Mouse (Mus musculus) intestine, embryonic 14.5 days (tissue): Measurements from ENCODE around the gene Arid5b. TPM values are rescaled to one million over a fixed set of nuclear protein-coding genes. Genes with fewer than 3 reads are reported as not detected.

ENCODE experiments used
- ATAC-seq: fragments of 200-750 bp; cut with Nextera tagmentation; replicated peaks from 2 replicates; pipeline ENCODE4 v1.8.0; 2017; ENCODE audit warnings: low read depth, moderate number of reproducible peaks, moderate TSS enrichment, moderate library complexity; ENCODE audit not compliant: low FRiP score, low TSS enrichment
- DNase-seq: peaks from one replicate; pipeline ENCODE4 v3.0.0-alpha.2; 2018; ENCODE audit warnings: low spot score
- H3K27ac ChIP-seq: fragments of 300-500 bp; sonication (generic); 2 replicates; pipeline ENCODE4 v1.5.1; 2014; ENCODE audit warnings: low read depth, mild to moderate bottlenecking, control low read depth
- H3K27me3 ChIP-seq: fragments of 300-500 bp; sonication (generic); replicated peaks from 2 replicates; pipeline ENCODE4 v1.6.1; 2014; ENCODE audit warnings: low read length, control low read depth; ENCODE audit not compliant: control insufficient read depth, insufficient read depth
- H3K36me3 ChIP-seq: fragments of 300-500 bp; sonication (generic); 2 replicates; pipeline ENCODE4 v1.6.1; 2014; ENCODE audit warnings: low read length, control low read depth; ENCODE audit not compliant: control insufficient read depth, insufficient read depth
- H3K4me1 ChIP-seq: fragments of 300-500 bp; sonication (generic); replicated peaks from 2 replicates; pipeline ENCODE4 v1.6.1; 2014; ENCODE audit warnings: low read length, control low read depth, mixed read lengths; ENCODE audit not compliant: control insufficient read depth, insufficient read depth
- H3K4me2 ChIP-seq: fragments of 300-500 bp; sonication (generic); 2 replicates; pipeline ENCODE4 v1.6.1; 2014; ENCODE audit warnings: low read length
- H3K4me3 ChIP-seq: fragments of 300-500 bp; sonication (generic); 2 replicates; pipeline ENCODE4 v1.5.1; 2014; ENCODE audit warnings: low read depth, low read length, control low read depth, mixed read lengths
- H3K9ac ChIP-seq: fragments of 300-500 bp; sonication (generic); 2 replicates; pipeline ENCODE4 v1.6.1; 2014; ENCODE audit warnings: mild to moderate bottlenecking, low read length
- H3K9me3 ChIP-seq: fragments of 300-500 bp; sonication (generic); 2 replicates; pipeline ENCODE4 v1.6.1; 2016; ENCODE audit warnings: low read length, control low read depth; ENCODE audit not compliant: control insufficient read depth
- WGBS: fragments of 180-500 bp; shearing (Covaris S2); extraction: QIAGEN DNeasy Blood & Tissue Kit; methylation state at CpG from one replicate; pipeline ENCODE4 v1.1.7; 2014; 5-methylcytosine and 5-hydroxymethylcytosine counted together
- polyA plus RNA-seq: library from polyadenylated mRNA; unstranded; fragments of >200 nt; fragmentation: Nextera tagmentation; extraction: Ambion mirVana; gene quantifications from 2 replicates; pipeline ENCODE4 v1.2.1, GENCODE M21; 2014

The Arid5b gene
- polyA plus RNA-seq, 1 experiment from 2014 or later = 34.0 TPM

- peaks cover 23% of the 10 kb centered on the region for H3K36me3 ChIP-seq
- H3K9me3 ChIP-seq = no peaks in the 10 kb centered on the region
- H3K4me1 ChIP-seq = peaks cover 11% of the 10 kb centered on the region
- no peak overlapping the region for H3K4me3 ChIP-seq
- H3K27ac ChIP-seq = no peak overlapping the region
- no peaks in the 10 kb centered on the region for H3K27me3 ChIP-seq
- 91% methylated on average over 6 of the region's 6 CpGs for WGBS
- H3K4me2 ChIP-seq = no peak overlapping the region
- ATAC-seq (no peak), DNase-seq (no peak)
- H3K9ac ChIP-seq = no peak overlapping the region
These were observed 96.3 kb downstream of the Arid5b start for GRCm38 (mm10) chr10:68182266-68182665.

GRCm38 (mm10) chr10:68181156-68181555 is 97.4 kb downstream of the Arid5b start:
- Histone ChIP-seq H3K4me2 (no peak overlapping the region), H3K9ac (no peak overlapping the region), H3K27ac (no peak overlapping the region), H3K4me3 (no peak overlapping the region), H3K36me3 (peaks cover 20% of the 10 kb centered on the region), H3K27me3 (no peaks in the 10 kb centered on the region), H3K9me3 (no peaks in the 10 kb centered on the region), H3K4me1 (peaks cover 11% of the 10 kb centered on the region)
- DNase-seq = no peak
- no peak for ATAC-seq
- WGBS = 94% methylated on average over 10 of the region's 10 CpGs

- H3K4me3 ChIP-seq = no peak overlapping the region
- no peak overlapping the region for H3K4me2 ChIP-seq
- H3K9ac ChIP-seq = no peak overlapping the region
- H3K36me3 ChIP-seq = peaks cover 20% of the 10 kb centered on the region
- H3K27ac ChIP-seq = no peak overlapping the region
- H3K9me3 ChIP-seq = no peaks in the 10 kb centered on the region
- no peak for ATAC-seq
- H3K27me3 ChIP-seq = no peaks in the 10 kb centered on the region
- no peak for DNase-seq
- H3K4me1 ChIP-seq = peaks cover 11% of the 10 kb centered on the region
- WGBS = 93% methylated on average over 7 of the region's 7 CpGs
These were observed 97.8 kb downstream of the Arid5b start for GRCm38 (mm10) chr10:68180721-68181120.

GRCm38 (mm10) chr10:68180151-68180550 is 98.4 kb downstream of the Arid5b start:
- Histone ChIP-seq H3K36me3 (peaks cover 19% of the 10 kb centered on the region), H3K27me3 (no peaks in the 10 kb centered on the region), H3K4me2 (no peak overlapping the region), H3K4me1 (peaks cover 11% of the 10 kb centered on the region), H3K9me3 (no peaks in the 10 kb centered on the region), H3K4me3 (no peak overlapping the region), H3K27ac (no peak overlapping the region), H3K9ac (no peak overlapping the region)
- ATAC-seq (no peak), DNase-seq (no peak)
- 75% methylated on average over 4 of the region's 4 CpGs for WGBS

- Histone ChIP-seq H3K4me3 (no peak overlapping the region), H3K9ac (no peak overlapping the region), H3K27me3 (no peaks in the 10 kb centered on the region), H3K36me3 (peaks cover 15% of the 10 kb centered on the region), H3K9me3 (no peaks in the 10 kb centered on the region), H3K4me1 (peaks cover 11% of the 10 kb centered on the region), H3K4me2 (no peak overlapping the region), H3K27ac (no peak overlapping the region)
- no peak for DNase-seq
- WGBS = 9% methylated on average over 5 of the region's 5 CpGs
- no peak for ATAC-seq
These were observed 98.8 kb downstream of the Arid5b start for GRCm38 (mm10) chr10:68179741-68180140.

GRCm38 (mm10) chr10:68179339-68179738 is 99.2 kb downstream of the Arid5b start:
- WGBS = 48% methylated on average over 4 of the region's 4 CpGs
- ATAC-seq (no peak), DNase-seq (no peak)
- Histone ChIP-seq H3K4me2 (no peak overlapping the region), H3K27me3 (no peaks in the 10 kb centered on the region), H3K9me3 (no peaks in the 10 kb centered on the region), H3K9ac (no peak overlapping the region), H3K27ac (no peak overlapping the region), H3K36me3 (peaks cover 11% of the 10 kb centered on the region), H3K4me3 (no peak overlapping the region), H3K4me1 (peaks cover 12% of the 10 kb centered on the region)

GRCm38 (mm10) chr10:68177697-68178485 is 100.6 kb downstream of the Arid5b start:
- Histone ChIP-seq H3K36me3 (peaks cover 9% of the 10 kb centered on the region), H3K27me3 (no peaks in the 10 kb centered on the region), H3K4me1 (peaks cover 20% of the 10 kb centered on the region), H3K9ac (no peak overlapping the region), H3K4me3 (no peak overlapping the region), H3K27ac (no peak overlapping the region), H3K4me2 (no peak overlapping the region), H3K9me3 (no peaks in the 10 kb centered on the region)
- ATAC-seq = no peak
- WGBS = 79% methylated on average over 10 of the region's 10 CpGs
- DNase-seq = no peak

- Histone ChIP-seq H3K4me1 (peaks cover 20% of the 10 kb centered on the region), H3K4me3 (no peak overlapping the region), H3K9ac (no peak overlapping the region), H3K27me3 (no peaks in the 10 kb centered on the region), H3K9me3 (no peaks in the 10 kb centered on the region), H3K27ac (no peak overlapping the region), H3K4me2 (no peak overlapping the region), H3K36me3 (peaks cover 9% of the 10 kb centered on the region)
- WGBS = 94% methylated on average over 5 of the region's 5 CpGs
- ATAC-seq (no peak), DNase-seq (no peak)
These were observed 102.7 kb downstream of the Arid5b start for GRCm38 (mm10) chr10:68175811-68176210.

- 58% methylated on average over 9 of the region's 9 CpGs for WGBS
- no peak for ATAC-seq
- DNase-seq = no peak
- H3K4me2 ChIP-seq = no peak overlapping the region
- peaks cover 21% of the 10 kb centered on the region for H3K4me1 ChIP-seq
- no peaks in the 10 kb centered on the region for H3K27me3 ChIP-seq
- no peaks in the 10 kb centered on the region for H3K9me3 ChIP-seq
- H3K36me3 ChIP-seq = peaks cover 9% of the 10 kb centered on the region
- H3K9ac ChIP-seq = no peak overlapping the region
- H3K27ac ChIP-seq = no peak overlapping the region
- H3K4me3 ChIP-seq = no peak overlapping the region
These were observed 104.9 kb downstream of the Arid5b start for GRCm38 (mm10) chr10:68173634-68174033.
